Mouse (Mus musculus) cortical plate, adult 2 months (tissue): ENCODE measurements at regions not wholly inside any gene's neighbourhood (a gene's known extent, or its start where the extent isn't known, plus 50 kb on each side); places are given as distances from the start of the nearest gene placed in this dataset.

Source experiments
- H3K27ac ChIP-seq: fragments of 200-500 bp; 2 replicates; pipeline ENCODE4 v1.5.1; 2012; ENCODE audit warnings: low read length, control low read depth, inconsistent platforms; ENCODE audit not compliant: insufficient read depth
- H3K4me1 ChIP-seq: fragments of 200-500 bp; 2 replicates; pipeline ENCODE4 v1.6.1; 2011; ENCODE audit warnings: low read length; ENCODE audit not compliant: control insufficient read depth, insufficient read depth
- H3K4me3 ChIP-seq: fragments of 200-500 bp; 2 replicates; pipeline ENCODE4 v1.5.1; 2011; ENCODE audit warnings: mild to moderate bottlenecking, low read length, control low read depth; ENCODE audit not compliant: insufficient read depth
- CTCF ChIP-seq: fragments of 200-500 bp; IDR thresholded peaks from 2 replicates; pipeline ENCODE4 v1.5.1; 2011; ENCODE audit warnings: mild to moderate bottlenecking, control low read depth, low read length; ENCODE audit not compliant: insufficient read depth; ENCODE audit errors: extremely low read depth
- POLR2A ChIP-seq: fragments of 200-500 bp; IDR thresholded peaks from 2 replicates; pipeline ENCODE4 v1.6.1; 2011; ENCODE audit warnings: mild to moderate bottlenecking, low read length, control low read depth; ENCODE audit not compliant: insufficient read depth; ENCODE audit errors: extremely low read depth

DNA sequence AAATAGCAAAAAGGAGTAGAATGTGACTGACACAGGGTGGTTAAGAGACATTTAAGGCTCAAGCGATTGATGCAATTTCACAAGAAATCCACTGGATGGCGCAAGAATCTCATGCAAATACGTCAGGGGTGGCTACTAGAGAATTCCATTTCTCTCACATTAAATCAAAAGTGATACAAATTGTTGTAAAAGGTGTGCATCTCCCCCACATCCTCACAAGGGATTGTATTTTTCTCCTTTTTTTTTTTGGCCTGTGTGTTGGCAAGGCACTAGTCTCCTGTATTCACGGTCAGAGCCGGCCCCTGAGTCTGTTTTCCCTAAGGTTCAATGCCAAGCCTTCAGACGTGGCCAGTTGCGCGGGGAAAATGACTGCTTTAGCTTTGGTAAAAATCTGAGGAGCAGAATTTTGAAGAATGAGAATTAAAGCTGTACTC lies 253.0 kb downstream of the Lmx1a start:
- Histone ChIP-seq H3K4me3 (0 out of 2 replicates have a peak overlapping the region, but pooled peaks have one; percentile 6), H3K27ac (no peak overlapping the region)
- peak; percentile 58; the same call in 1 of the 2 replicates for TF ChIP-seq CTCF
- no peak for TF ChIP-seq POLR2A

DNA sequence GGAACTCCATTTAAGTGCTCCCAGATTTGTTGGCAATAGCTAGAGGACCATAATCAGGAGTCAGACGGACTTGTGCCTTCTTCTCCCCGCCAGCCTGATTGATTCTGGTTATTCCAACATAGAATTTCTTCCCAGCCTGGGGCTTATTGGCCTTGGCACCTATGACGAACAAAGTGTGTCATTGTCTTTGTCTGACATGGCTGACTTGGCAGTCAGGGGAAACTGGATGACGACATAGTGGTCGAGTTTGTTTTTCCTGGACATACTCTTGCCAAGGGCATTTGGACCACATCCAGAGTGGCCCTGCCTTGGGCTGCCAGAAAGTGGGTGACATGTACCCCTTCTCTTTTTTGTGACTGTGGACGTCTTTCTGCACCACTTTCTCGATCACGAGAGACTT lies 254.1 kb downstream of the Lmx1a start:
- H3K27ac ChIP-seq: no peak overlapping the region
- TF ChIP-seq CTCF: no peak
- TF ChIP-seq POLR2A: no peak
- peaks cover 4% of the 10 kb centered on the region for H3K4me1 ChIP-seq
- H3K4me3 ChIP-seq: no peak overlapping the region

More for the DNA sequence above, 253.0 kb downstream of the Lmx1a start:
- H3K4me1 ChIP-seq: peaks cover 1% of the 10 kb centered on the region; the same call in 1 of the 2 replicates

DNA sequence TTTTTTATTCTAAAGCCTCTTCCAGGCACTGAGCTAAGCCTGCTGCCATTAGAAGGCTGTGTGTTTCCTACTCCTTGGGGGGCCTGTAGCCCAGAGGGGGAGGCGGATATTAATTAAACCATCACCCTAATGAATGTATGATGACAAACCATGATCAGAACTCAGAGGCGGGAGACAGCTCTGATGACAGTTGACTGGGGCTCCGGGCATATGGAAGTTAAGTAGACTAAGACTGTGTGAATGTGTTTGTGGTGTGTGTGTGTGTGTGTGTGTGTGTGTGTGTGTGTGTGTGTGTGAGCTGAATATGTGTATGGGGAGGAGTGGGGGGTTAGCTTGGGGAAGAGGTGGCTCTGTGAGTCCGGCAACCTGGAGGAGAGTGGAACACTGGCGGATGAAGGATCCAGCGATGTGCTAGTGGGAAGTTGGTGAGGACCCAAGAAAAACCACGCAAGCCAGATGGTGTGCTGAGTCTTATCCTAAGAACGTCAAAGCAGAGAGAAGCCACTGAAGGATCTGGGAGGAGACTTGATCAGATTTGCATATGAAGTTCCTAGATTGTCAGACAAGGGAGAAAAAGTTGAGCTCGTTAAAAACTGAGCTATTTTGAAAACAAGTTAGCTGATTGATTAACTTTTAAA lies 256.7 kb downstream of the Lmx1a start:
- Histone ChIP-seq H3K4me1 (peaks cover 4% of the 10 kb centered on the region), H3K27ac (no peak overlapping the region), H3K4me3 (no peak overlapping the region)
- TF ChIP-seq POLR2A (no peak), CTCF (no peak)

DNA sequence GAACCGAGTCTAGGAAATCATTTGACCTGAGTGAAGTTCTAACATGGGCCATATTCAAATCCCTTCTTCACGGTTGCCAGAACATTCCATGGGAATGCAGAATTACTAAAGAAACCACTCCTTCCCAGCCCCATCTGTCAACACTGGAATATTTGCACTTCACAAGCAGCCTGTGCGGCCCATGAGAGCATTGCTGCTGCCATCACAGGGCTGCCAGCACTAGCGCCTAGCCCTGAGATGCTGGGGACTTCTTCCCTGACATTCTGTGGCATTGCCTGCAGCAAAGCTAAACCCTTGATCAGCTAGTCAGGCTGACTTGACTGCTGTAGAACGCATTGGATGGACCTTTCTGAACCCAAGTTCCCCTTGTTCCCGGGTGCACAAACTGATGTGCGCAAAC lies 258.8 kb downstream of the Lmx1a start:
- Histone ChIP-seq H3K4me1 (peaks cover 2% of the 10 kb centered on the region; the same call in 1 of the 2 replicates), H3K27ac (no peak overlapping the region)
- TF ChIP-seq CTCF: no peak
- TF ChIP-seq POLR2A: no peak

DNA sequence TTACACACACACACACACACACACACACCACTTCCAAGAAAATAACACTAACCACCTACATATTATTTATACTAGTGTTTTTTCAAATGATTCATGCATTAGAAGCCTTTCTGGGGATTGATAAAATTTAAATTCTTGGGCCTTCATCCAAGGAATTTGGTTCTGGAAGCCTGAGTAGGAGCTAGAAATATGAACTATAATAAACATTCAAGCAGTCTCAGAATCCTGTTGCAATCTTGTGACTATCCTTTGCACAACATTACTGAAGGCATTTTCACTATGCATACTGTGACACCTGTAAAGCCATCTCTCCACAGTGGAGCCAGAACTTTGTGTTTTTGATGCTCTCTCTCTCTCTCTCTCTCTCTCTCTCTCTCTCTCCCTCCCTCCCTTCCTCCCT lies 262.7 kb downstream of the Lmx1a start:
- Histone ChIP-seq H3K27ac (no peak overlapping the region), H3K4me3 (no peak overlapping the region), H3K4me1 (peaks cover 2% of the 10 kb centered on the region; the same call in 1 of the 2 replicates)
- no peak for TF ChIP-seq CTCF
- TF ChIP-seq POLR2A: no peak

More for the DNA sequence above, 258.8 kb downstream of the Lmx1a start:
- H3K4me3 ChIP-seq: no peak overlapping the region

DNA sequence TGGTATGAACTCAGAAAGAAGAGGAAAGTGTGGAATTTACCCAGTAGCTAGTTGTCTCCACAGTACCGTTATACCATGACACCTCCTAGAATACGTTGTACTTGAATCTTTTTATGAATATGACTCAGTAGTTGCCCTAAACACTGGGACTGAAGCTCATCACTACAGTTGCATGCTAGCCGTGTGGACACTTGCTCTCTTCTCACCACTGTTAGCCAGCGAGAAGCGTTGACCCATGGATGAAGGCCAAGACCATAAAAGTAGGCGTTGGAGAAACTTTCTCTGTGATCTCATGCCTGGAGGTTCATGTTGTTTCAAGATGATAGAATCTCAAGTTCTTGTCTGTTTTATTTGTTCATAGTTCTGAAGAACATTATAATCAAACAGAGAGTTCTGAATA lies 269.5 kb downstream of the Lmx1a start:
- Histone ChIP-seq H3K4me1 (no peaks in the 10 kb centered on the region), H3K27ac (no peak overlapping the region), H3K4me3 (no peak overlapping the region)
- TF ChIP-seq POLR2A: no peak
- TF ChIP-seq CTCF: no peak

DNA sequence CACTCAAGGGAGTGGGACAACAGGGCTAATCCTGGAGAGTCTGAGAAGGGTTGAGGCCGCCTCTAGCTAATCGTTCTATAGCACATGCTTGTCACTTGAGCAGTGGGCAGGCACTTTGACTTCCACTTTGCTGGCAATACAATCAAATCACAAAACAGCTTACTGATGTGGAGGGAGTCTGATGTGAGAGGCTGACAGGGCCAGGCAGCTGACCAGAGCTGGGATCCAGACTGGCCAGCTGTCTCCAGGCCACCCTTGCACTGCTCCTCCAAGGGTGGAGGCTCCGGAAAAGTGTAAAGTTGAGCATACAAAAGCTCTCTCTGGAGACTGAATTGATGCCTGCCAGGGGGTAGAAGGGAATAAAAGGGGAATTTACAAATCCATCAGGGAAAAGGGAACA lies 280.5 kb downstream of the Lmx1a start:
- Histone ChIP-seq H3K27ac (no peak overlapping the region), H3K4me1 (no peaks in the 10 kb centered on the region), H3K4me3 (no peak overlapping the region)
- TF ChIP-seq POLR2A: no peak
- no peak for TF ChIP-seq CTCF

DNA sequence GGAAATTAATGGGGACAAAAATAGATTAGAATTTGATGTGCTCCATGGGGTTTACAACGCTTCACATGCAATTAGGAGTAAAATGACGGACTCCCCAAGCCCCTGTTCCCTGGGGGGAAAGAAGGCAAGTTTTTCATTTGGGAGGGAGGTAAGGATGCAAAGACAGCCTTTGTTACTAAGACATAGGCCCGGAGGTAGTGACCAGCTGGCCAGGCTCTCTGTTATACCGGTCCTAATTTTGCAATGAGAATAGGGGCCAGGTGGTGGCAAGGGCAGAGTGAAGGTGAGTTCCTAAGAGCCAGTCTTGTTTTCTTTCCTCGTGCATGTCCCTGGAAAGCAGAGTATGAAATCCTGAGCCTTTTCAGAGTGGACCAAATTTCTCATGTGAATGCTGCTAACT lies 280.9 kb downstream of the Lmx1a start:
- Histone ChIP-seq H3K27ac (no peak overlapping the region), H3K4me1 (no peaks in the 10 kb centered on the region), H3K4me3 (no peak overlapping the region)
- no peak for TF ChIP-seq POLR2A
- no peak for TF ChIP-seq CTCF

DNA sequence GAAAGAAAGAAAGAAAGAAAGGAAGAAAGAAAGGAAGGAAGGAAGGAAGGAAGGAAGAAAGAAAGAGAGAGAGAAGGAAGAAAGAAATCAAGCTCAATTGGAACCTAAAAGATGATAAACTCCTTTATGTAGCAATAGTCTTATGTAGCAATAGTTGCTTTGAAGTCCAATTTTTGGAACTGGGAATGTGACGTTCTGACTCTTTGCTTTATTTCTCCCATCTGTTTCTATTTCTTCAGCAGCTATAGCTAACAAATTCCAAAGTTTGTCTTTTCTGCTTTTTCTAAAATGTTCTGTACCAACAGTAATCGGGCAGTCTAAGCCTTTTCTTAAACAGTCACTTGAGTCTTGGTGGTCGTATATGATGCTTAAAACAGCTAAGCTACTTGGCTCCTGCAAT lies 287.7 kb downstream of the Lmx1a start:
- TF ChIP-seq POLR2A (no peak), CTCF (no peak)
- H3K4me3 ChIP-seq: no peak overlapping the region
- no peaks in the 10 kb centered on the region; the same call in 1 of the 2 replicates for H3K4me1 ChIP-seq
- H3K27ac ChIP-seq: no peak overlapping the region

DNA sequence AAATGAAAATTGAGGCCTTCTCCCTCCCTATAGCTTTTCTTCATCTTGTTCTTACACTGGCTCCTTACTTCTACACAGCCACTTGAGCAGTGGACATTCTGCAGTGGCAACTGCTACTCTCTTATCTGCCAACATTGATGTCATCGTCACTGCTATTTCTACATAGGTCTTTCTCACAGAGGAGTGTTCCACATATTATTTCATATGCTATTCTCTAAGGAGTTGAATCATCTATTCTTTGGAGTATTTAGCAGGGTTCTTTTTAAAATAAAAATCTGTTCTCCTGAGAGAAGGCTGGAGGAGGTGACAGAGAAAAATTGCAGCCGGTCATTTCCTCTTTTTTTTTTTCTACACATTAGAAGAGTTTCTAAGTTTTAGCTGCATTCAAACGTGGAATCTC lies 290.1 kb downstream of the Lmx1a start:
- TF ChIP-seq CTCF (no peak), POLR2A (no peak)
- no peak overlapping the region for H3K27ac ChIP-seq

More for the DNA sequence above, 290.1 kb downstream of the Lmx1a start:
- H3K4me1 ChIP-seq: no peaks in the 10 kb centered on the region; the same call in 1 of the 2 replicates
- H3K4me3 ChIP-seq: no peak overlapping the region
